Mouse (Mus musculus) limb, embryonic 14.5 days (tissue): ENCODE measurements around the gene Sorbs2. TPM values are rescaled to one million over a fixed set of nuclear protein-coding genes. Genes with fewer than 3 reads are reported as not detected.

Experiments used
- ATAC-seq: fragments of 200-750 bp; cut with Nextera tagmentation; 2 replicates; pipeline ENCODE4 v1.8.0; 2017; ENCODE audit warnings: low read depth, moderate number of reproducible peaks, moderate TSS enrichment; ENCODE audit not compliant: low FRiP score
- DNase-seq: peaks from one replicate; pipeline ENCODE4 v3.0.0-alpha.2; 2015; ENCODE audit warnings: low spot score
- H3K27ac ChIP-seq: fragments of 300-500 bp; sonication (generic); replicated peaks from 2 replicates; pipeline ENCODE4 v1.5.1; 2014; ENCODE audit warnings: low read depth, mild to moderate bottlenecking, low read length, moderate library complexity, mixed read lengths
- H3K27me3 ChIP-seq: fragments of 300-500 bp; sonication (generic); 2 replicates; pipeline ENCODE4 v1.6.1; 2014; ENCODE audit warnings: low read length, mixed read lengths; ENCODE audit not compliant: control insufficient read depth, insufficient read depth
- H3K36me3 ChIP-seq: fragments of 300-500 bp; sonication (generic); 2 replicates; pipeline ENCODE4 v1.6.1; 2014; ENCODE audit warnings: mild to moderate bottlenecking, low read length, moderate library complexity, mixed read lengths; ENCODE audit not compliant: control insufficient read depth, insufficient read depth
- H3K4me1 ChIP-seq: fragments of 300-500 bp; sonication (generic); 2 replicates; pipeline ENCODE4 v1.6.1; 2014; ENCODE audit warnings: antibody characterized with exemption, low read length, mixed read lengths; ENCODE audit not compliant: control insufficient read depth, insufficient read depth
- H3K4me2 ChIP-seq: fragments of 300-500 bp; sonication (generic); replicated peaks from 2 replicates; pipeline ENCODE4 v1.6.1; 2014; ENCODE audit warnings: low read depth, mild to moderate bottlenecking, low read length, moderate library complexity; ENCODE audit not compliant: severe bottlenecking
- H3K4me3 ChIP-seq: fragments of 300-500 bp; sonication (generic); replicated peaks from 2 replicates; pipeline ENCODE4 v1.5.1; 2014; ENCODE audit warnings: low read length
- H3K9ac ChIP-seq: fragments of 300-500 bp; sonication (generic); 2 replicates; pipeline ENCODE4 v1.6.1; 2014; ENCODE audit warnings: mild to moderate bottlenecking, low read depth, low read length, moderate library complexity; ENCODE audit not compliant: severe bottlenecking
- H3K9me3 ChIP-seq: fragments of 300-500 bp; sonication (generic); 2 replicates; pipeline ENCODE4 v1.6.1; 2016; ENCODE audit warnings: low read length; ENCODE audit not compliant: control insufficient read depth
- POLR2A ChIP-seq: fragments of 200-500 bp; IDR thresholded peaks from 2 replicates; pipeline ENCODE4 v1.8.0; 2012; ENCODE audit warnings: inconsistent platforms, mild to moderate bottlenecking, moderate library complexity, borderline replicate concordance; ENCODE audit not compliant: insufficient read depth, insufficient read length; ENCODE audit errors: extremely low read depth
- WGBS: fragments of 180-500 bp; shearing (Covaris S2); extraction: QIAGEN DNeasy Blood & Tissue Kit; methylation state at CpG from one replicate; pipeline ENCODE4 v1.1.7; 2014; 5-methylcytosine and 5-hydroxymethylcytosine counted together
- polyA plus RNA-seq, 2 experiments: library from polyadenylated mRNA; depleted of rRNA in 1 of 2; stranded (reverse) in 1 of 2; unstranded in 1 of 2; fragments of >200 nt; fragmentation: Nextera tagmentation in 1 of 2; extraction: Ambion mirVana in 1 of 2; gene quantifications; 2 replicates each; pipeline versions ENCODE4 v1.2.1 to v1.2.3; 2012 to 2014

The Sorbs2 gene
- polyA plus RNA-seq, 2 experiments = 52.7 to 54.1 TPM

GRCm38 (mm10) chr8:45570117-45570516 lies 62.5 kb downstream of the Sorbs2 start:
- peaks cover 5% of the 10 kb centered on the region; the same call in 1 of the 2 replicates for H3K9me3 ChIP-seq
- no peak overlapping the region for H3K27ac ChIP-seq
- no peak overlapping the region for H3K9ac ChIP-seq
- no peak for DNase-seq
- no peaks in the 10 kb centered on the region for H3K4me1 ChIP-seq
- H3K4me3 ChIP-seq = no peak overlapping the region
- no peaks in the 10 kb centered on the region for H3K27me3 ChIP-seq
- no peak overlapping the region for H3K4me2 ChIP-seq
- TF ChIP-seq POLR2A = no peak
- 78% methylated on average over 4 of the region's 4 CpGs for WGBS
- H3K36me3 ChIP-seq = no peaks in the 10 kb centered on the region
- no peak for ATAC-seq

- Histone ChIP-seq H3K36me3 (no peaks in the 10 kb centered on the region), H3K27me3 (no peaks in the 10 kb centered on the region), H3K9me3 (no peaks in the 10 kb centered on the region), H3K4me3 (no peak overlapping the region), H3K27ac (no peak overlapping the region), H3K4me2 (no peak overlapping the region), H3K9ac (no peak overlapping the region), H3K4me1 (no peaks in the 10 kb centered on the region)
- DNase-seq = no peak
- 62% methylated on average over 7 of the region's 7 CpGs for WGBS
- no peak for ATAC-seq
- TF ChIP-seq POLR2A = no peak
These were observed 72.3 kb downstream of the Sorbs2 start for GRCm38 (mm10) chr8:45579714-45580543.

GRCm38 (mm10) chr8:45580544-45580866 lies 72.9 kb downstream of the Sorbs2 start:
- Histone ChIP-seq H3K27ac (no peak overlapping the region), H3K27me3 (no peaks in the 10 kb centered on the region), H3K4me2 (no peak overlapping the region), H3K4me3 (no peak overlapping the region), H3K4me1 (no peaks in the 10 kb centered on the region), H3K9me3 (no peaks in the 10 kb centered on the region), H3K9ac (no peak overlapping the region), H3K36me3 (no peaks in the 10 kb centered on the region)
- WGBS = 43% methylated on average over 3 of the region's 3 CpGs
- TF ChIP-seq POLR2A = no peak
- DNase-seq (no peak), ATAC-seq (no peak)

- Histone ChIP-seq H3K9ac (no peak overlapping the region), H3K4me1 (no peaks in the 10 kb centered on the region), H3K27me3 (no peaks in the 10 kb centered on the region), H3K9me3 (no peaks in the 10 kb centered on the region), H3K4me2 (no peak overlapping the region), H3K4me3 (no peak overlapping the region), H3K27ac (no peak overlapping the region), H3K36me3 (no peaks in the 10 kb centered on the region)
- TF ChIP-seq POLR2A = no peak
- 88% methylated on average over 1 of the region's 1 CpGs for WGBS
- no peak for DNase-seq
- no peak for ATAC-seq
These were observed 76.3 kb downstream of the Sorbs2 start for GRCm38 (mm10) chr8:45583856-45584255.

GRCm38 (mm10) chr8:45584390-45585052 lies 76.9 kb downstream of the Sorbs2 start:
- ATAC-seq (no peak), DNase-seq (no peak)
- no peak overlapping the region for H3K27ac ChIP-seq
- no peak for TF ChIP-seq POLR2A
- WGBS = 86% methylated on average over 9 of the region's 9 CpGs
- no peaks in the 10 kb centered on the region for H3K27me3 ChIP-seq
- H3K36me3 ChIP-seq = no peaks in the 10 kb centered on the region
- no peak overlapping the region for H3K4me2 ChIP-seq
- no peaks in the 10 kb centered on the region for H3K4me1 ChIP-seq
- H3K9me3 ChIP-seq = no peaks in the 10 kb centered on the region
- H3K9ac ChIP-seq = no peak overlapping the region
- H3K4me3 ChIP-seq = no peak overlapping the region
